Mouse (Mus musculus) common myeloid progenitor, adult 5-6 weeks (primary cell): ENCODE results near the gene Bckdhb. TPM values are rescaled to one million over a fixed set of nuclear protein-coding genes. Genes with fewer than 3 reads are reported as not detected.
"Not testable (repeated sequence)": the region's sequence is repeated elsewhere in the genome, so short reads cannot be mapped to it uniquely, and the experiment has no call there.

Experiments used
- ATAC-seq: replicated peaks from 2 replicates; pipeline ENCODE4 v1.8.0; 2016; ENCODE audit warnings: low read depth, mild to moderate bottlenecking, moderate TSS enrichment, inconsistent platforms; ENCODE audit not compliant: poor library complexity, severe bottlenecking
- total RNA-seq: library from RNA; stranded (forward); fragments of 200-1000, 187-1606 nt; gene quantifications from 2 replicates; pipeline ENCODE4 v1.2.3, GENCODE M21; 2017

Gene Bckdhb
- total RNA-seq, result 16.7 and 28.4 TPM in 2 replicates

DNA sequence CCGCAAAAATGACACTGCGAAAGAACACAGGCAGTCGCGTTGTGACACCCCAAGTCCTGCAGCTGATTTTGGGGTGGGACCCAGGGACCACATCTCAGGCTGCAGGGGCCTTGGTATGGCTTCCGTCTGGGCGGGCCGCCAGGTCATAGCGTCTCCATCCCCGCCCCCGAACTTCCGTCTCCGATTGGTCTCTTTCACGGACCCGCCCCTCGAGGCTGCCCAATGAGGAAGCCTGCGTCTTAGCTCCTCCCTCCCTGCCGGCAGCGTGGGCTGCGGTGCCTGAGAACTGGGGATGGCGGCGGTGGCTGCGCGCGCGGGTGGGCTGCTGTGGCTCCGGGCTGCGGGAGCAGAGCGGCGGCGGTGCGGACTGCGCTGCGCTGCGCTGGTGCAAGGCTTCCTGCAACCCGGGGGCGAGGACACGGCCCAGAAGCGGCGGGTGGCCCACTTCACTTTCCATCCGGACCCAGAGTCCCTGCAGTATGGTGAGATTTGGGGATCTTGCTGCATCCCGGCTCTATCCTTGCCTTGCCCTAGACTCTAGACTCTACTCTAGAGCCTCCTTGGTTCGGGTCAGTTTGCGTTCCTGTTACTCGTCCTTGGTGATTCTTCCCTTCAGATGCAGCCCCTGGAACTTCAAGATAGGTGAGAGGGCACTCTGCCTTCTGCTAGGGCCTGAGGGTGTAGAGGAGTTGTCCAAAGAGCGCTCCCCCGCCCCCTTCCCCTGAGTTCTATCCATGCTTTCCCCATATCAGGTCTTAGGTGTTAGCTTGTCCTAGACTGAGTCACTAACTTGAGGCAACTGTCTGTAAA, at the start of gene Bckdhb:
TSS of gene Bckdhb (plus strand) at position 268 of the 810 bp plus-strand sequence.
- ATAC-seq, result peak; percentile 99

GRCm38 (mm10) chr9:83882191-83882590, 42.8 kb upstream of the Bckdhb start:
- no peak for ATAC-seq

DNA sequence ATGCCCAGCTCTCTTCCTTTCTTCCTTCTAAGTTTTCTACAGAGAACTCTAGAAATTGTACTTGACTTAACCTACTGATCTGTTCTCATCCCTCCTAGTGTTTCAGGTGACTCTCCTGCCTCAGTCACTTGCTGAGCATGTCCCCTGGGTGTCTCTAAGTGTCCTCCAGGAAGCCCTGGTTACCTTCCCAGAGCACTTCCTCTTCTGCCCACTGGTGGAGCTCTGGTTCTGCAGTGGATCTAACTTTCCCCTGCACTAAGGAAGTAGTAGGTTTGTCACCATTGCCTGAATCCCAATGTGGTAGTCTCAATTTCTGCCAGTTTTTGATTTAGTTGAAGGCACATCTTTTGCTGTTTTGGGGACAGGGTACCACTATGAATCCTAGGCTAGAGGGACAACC, 38.8 kb upstream of the Bckdhb start:
- 0 out of 2 replicates have a peak, but pooled peaks have one; percentile 50 for ATAC-seq

GRCm38 (mm10) chr9:83888214-83888613, 36.7 kb upstream of the Bckdhb start:
- ATAC-seq, result no peak

- ATAC-seq, result no peak
Measured at GRCm38 (mm10) chr9:83893073-83893472, 31.9 kb upstream of the Bckdhb start.

- no peak for ATAC-seq
Measured at GRCm38 (mm10) chr9:83893767-83894330, 31.1 kb upstream of the Bckdhb start.

DNA sequence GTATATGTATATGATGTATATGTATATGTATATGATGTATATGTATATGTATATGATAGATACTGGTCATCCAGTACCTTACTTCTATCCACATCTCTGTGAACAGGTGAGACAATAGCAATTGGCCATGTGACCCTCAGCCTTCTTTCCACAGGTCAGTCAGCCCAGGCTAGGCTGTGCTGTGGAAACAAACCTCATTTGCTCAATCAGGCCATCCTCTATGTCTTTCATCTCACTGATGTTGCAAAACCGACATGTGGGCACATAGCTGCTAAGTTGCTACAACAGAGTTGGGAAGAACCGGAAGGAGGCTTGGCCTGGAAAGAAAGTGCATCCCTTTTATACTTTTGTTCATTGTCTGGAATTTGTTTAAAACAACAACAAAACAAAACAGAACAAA, 22.9 kb upstream of the Bckdhb start:
- ATAC-seq, result no peak

GRCm38 (mm10) chr9:83905820-83906219, 19.1 kb upstream of the Bckdhb start:
- 0 out of 2 replicates have a peak, but pooled peaks have one; percentile 42 for ATAC-seq

- ATAC-seq, result no peak
Measured at GRCm38 (mm10) chr9:83907017-83907416, 17.9 kb upstream of the Bckdhb start.

DNA sequence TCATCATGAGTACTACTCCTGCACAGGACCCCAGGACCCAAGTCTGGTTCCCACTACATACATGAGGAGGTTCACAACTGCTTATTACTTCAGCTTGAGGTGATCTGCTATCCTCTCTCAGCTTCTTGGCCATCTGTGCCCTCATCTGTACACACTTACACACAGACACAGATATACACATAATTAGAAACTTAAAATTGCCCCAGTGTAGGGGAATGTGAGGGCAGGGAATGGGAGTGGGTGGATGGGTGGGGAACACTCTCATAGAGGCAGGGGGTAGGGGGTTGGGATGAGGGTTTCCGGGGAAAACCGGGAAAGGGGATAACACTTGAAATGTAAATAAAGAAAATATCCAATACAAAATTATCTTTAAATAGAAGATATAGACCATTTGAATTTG, 15.1 kb upstream of the Bckdhb start:
- ATAC-seq, result no peak

DNA sequence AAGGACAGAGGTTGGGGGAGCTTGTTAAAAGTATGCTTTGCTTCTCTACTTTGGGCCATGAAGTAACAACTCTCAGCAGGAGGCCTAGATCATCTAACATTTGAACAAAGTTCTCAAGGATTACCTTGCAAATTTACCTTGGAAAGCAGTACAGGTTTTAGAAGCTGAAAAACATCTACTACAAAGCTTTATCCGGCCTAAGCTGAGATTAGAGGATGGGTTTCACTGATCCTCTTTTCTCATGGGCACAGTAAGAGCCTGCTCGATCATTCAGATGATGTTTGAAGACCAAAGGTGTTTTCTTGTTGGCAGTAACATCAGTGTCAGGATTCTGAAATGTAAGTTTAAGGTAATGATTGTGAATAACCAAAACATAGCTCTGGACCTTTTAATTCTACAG, 14.0 kb upstream of the Bckdhb start:
- ATAC-seq, result no peak

- no peak for ATAC-seq
Measured at GRCm38 (mm10) chr9:83922076-83922475, 2.9 kb upstream of the Bckdhb start.

DNA sequence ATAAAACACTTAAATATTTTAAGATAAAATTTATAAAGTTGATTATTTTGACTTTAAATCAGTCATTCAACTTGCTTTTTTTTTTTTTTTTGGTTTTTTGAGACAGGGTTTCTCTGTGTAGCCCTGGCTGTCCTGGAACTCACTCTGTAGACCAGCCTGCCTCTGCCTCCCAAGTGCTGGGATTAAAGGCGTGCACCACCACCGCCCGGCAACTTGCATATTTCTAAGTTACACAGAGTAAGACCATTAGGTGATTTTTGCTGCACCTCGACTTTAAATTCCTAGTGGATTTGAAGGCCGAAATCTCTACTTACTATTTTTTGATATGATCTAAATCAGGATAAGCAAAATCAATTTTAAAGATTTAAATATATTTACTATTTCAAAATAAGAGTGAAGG, 589 bp upstream of the Bckdhb start:
- ATAC-seq, result no peak

- no peak for ATAC-seq
Measured at GRCm38 (mm10) chr9:83925688-83926041, 720 bp downstream of the Bckdhb start.

DNA sequence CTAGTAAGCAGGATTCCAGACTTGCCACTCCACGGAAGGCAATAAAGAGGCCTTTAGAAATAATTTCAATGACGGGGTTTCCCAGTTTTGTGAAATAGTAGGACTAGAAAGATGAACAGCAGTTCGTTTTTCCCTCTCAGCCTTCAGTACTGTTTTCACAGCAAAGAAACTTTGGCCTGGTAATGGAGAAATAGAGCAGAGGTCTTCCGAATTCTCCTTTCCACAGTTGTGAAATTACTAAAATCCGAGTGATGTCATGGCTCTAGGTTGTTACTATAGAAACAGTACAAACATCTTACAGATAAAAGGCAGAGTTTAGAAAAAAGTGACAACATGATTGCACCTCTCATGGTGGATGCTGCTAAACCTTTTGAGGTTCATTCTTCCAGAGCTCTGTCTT, 1.4 kb downstream of the Bckdhb start:
- ATAC-seq, result no peak

- not testable (repeated sequence) for ATAC-seq
Measured at GRCm38 (mm10) chr9:83939501-83939900, 14.6 kb downstream of the Bckdhb start.

DNA sequence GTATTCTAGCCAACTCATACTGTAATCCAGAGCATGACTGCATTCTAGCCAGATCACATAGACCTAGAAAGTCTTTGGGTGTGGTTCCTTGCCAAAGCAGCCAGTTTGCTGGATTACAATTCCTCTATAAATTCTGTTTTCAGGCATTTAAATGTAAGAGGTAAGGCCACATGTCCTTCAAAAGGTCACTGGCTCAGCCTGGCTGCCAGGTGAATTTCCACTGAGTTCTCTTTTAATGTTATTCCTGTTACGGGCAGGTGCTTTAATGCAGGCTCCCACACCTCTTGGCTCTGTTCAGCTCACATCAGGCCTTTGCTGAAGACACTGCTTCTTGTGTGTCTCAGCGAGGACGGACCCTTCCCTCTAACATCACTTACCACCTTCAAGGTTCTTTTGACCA, 15.1 kb downstream of the Bckdhb start:
- ATAC-seq, result no peak

DNA sequence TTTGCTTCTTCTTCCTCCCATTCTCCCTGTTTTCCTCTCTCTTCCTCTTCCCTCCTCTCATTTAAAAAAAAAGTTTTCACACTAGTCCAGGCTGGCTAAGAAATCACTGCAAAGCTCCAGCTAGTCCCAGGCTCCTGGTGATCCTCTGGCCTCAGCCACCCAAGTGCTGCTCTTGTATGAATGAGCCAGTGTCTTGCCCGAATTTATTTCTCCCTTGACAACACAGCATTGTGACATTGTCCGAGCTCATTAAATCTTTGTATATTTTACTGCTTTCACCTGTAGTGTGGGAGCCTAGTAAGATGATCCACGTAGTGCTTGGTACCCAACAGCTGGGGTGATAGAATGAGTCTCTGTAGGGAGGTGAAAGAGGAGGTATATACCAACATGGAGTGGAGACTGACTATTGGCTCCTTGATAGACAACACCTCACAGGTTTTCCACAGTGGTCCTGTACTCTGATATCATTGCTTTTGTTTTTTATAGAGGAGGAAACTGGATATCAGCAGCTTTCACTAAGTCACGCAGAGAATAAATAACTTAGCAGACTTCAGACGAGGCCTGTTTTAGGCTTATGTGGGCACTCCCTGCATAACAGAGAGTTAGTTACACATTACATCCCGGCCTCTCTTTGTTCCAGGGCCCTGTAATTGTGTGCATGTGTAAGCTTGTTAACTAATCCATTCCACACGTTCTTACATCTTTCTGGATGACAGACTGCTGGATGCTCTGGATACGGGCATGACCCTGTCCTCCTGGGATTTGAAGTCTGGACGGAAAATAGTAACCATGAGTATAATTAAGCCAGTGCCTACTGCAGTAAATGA, 15.8 kb downstream of the Bckdhb start:
- ATAC-seq, result no peak

DNA sequence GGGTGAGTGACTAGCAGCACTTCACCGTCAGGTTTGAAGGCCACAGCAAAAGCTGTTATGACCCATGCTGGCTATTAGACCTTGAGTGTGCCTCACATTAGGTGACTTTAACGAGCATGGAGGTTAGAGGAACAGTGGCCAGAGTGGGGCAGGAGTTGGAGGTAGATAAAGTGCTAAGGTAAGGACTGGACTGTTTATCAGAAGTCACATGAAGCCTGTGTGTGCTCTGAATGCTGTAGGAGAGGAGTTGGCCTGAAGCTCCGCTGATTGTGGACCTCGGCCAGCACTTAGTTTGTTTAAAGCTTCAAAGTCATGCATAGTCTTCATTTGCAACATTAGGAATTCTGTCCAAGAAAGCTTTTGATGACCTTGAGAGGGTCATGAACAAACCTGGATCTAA, 26.4 kb downstream of the Bckdhb start:
- no peak for ATAC-seq

GRCm38 (mm10) chr9:83956632-83957314, 31.8 kb downstream of the Bckdhb start:
- peak; percentile 99 for ATAC-seq
